ENCODE assay signal across 9 mouse cellular contexts in the genomic region with DNA sequence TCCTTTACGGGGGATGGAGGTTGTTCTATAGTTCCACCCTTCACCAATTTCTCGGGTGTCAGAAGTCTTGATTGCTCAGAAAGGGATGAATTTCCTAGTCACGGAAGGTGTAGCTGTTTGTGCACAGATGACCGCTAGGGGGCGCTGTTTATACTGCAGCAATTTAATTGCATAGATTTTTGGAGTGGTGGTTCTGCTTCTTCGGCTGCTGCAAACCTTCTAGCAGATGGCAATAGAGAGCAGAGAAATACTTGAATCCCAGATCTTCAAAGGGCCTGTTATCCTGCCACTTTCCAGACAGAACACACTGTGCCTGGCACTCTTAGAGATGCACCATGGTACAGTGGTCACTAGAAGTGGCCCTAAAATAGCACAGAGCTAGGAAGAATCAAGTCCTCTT. TPM values are rescaled to one million over a fixed set of nuclear protein-coding genes. Genes with fewer than 3 reads are reported as not detected.
A peak's percentile ranks its signal among the peaks of the same experiment; 100 is the strongest.
DNase-seq lines count a peak whose midpoint lies in the region; ATAC-seq and TF ChIP-seq lines count a peak whose summit lies in the region.
"Had no signal": no experiment of that assay in that cellular context is flagged by ENCODE, and none has a peak within 500 bp of the region (broad histone marks: within the 10 kb centered on the region; RNA-seq: fewer than 3 reads in every experiment).

No protein-coding gene starts in this region.

- no peak for TF ChIP-seq POLR2A in MEL (IDR thresholded peaks at IDR 0.05; ENCODE audit: control insufficient read depth in 1 of 2, insufficient read depth in 1 of 2, low read depth in 1 of 2, low read length in 2 of 2, poor library complexity in 1 of 2)

- DNase-seq in 3T3-L1 (ENCODE audit: low read depth, low spot score) = peak; percentile 74
- DNase-seq in MEL (ENCODE audit: low read depth, low spot score) = peak; percentile 72
- DNase-seq in cerebellum, adult 11-12 months = peak; percentile 62
- DNase-seq in frontal cortex, postnatal 25 days (ENCODE audit: low spot score in 2 of 2) = peak; percentile 67 to 73
- DNase-seq in kidney, postnatal 0 days (ENCODE audit: low spot score) = peak; percentile 91
- DNase-seq in liver, embryonic 13.5 days = peak; percentile 29
- DNase-seq in retina, postnatal 7 days (ENCODE audit: low read depth, low spot score) = peak; percentile 38
- peak; percentile 50 for DNase-seq in urinary bladder, adult 2 months (ENCODE audit: low spot score)

- peak; percentile 83 for TF ChIP-seq RAD21 in MEL (IDR thresholded peaks at IDR 0.05; ENCODE audit: low read depth, low read length)

- no peak overlapping the region for H3K4me2 ChIP-seq in kidney, postnatal 0 days (ENCODE audit: low read length)
- H3K4me2 ChIP-seq in liver, embryonic 13.5 days = no peak overlapping the region
- H3K4me2 ChIP-seq: heart, embryonic 13.5 days had no signal

- no peak for ATAC-seq in kidney, postnatal 0 days (replicated peaks; ENCODE audit: low FRiP score, low read depth)
- no peak for ATAC-seq in liver, embryonic 13.5 days (ENCODE audit: low read depth)

- TF ChIP-seq CTCF in MEL (IDR thresholded peaks at IDR 0.05 in 2 of 3, conservative IDR thresholded peaks at IDR 0.05 in 1 of 3; ENCODE audit: control insufficient read depth in 1 of 3, insufficient read depth in 1 of 3, low read depth in 2 of 3, low read length in 3 of 3, poor library complexity in 1 of 3, severe bottlenecking in 1 of 3) = peak; percentile 87 to 94 (median 87)
- TF ChIP-seq CTCF in kidney, postnatal 0 days (IDR thresholded peaks at IDR 0.05; ENCODE audit: low read depth) = peak; percentile 95

- no peak for TF ChIP-seq EP300 in MEL (IDR thresholded peaks at IDR 0.05; ENCODE audit: low read depth in 1 of 2, low read length in 2 of 2)

- 8% methylated on average over 6 of the region's 6 CpGs for WGBS in kidney, postnatal 0 days
- WGBS in liver, embryonic 13.5 days (ENCODE audit: insufficient replicate concordance) = 9% methylated on average over 6 of the region's 6 CpGs

- no peaks in the 10 kb centered on the region for H3K4me1 ChIP-seq in MEL (ENCODE audit: control insufficient read depth in 1 of 2, insufficient read depth in 2 of 2, low read length in 2 of 2)
- H3K4me1 ChIP-seq in kidney, postnatal 0 days (replicated peaks; ENCODE audit: insufficient read depth, low read length) = no peaks in the 10 kb centered on the region
- H3K4me1 ChIP-seq in liver, embryonic 13.5 days (replicated peaks) = no peaks in the 10 kb centered on the region

- H3K4me3 ChIP-seq in MEL (ENCODE audit: control insufficient read depth in 1 of 2, insufficient read depth in 1 of 2, low read depth in 2 of 2, low read length in 2 of 2) = no peak overlapping the region
- H3K4me3 ChIP-seq in kidney, postnatal 0 days (replicated peaks; ENCODE audit: low read depth, low read length) = no peak overlapping the region
- H3K4me3 ChIP-seq in liver, embryonic 13.5 days (replicated peaks) = no peak overlapping the region
- H3K4me3 ChIP-seq: heart, embryonic 13.5 days had no signal

- H3K36me3 ChIP-seq in MEL (ENCODE audit: control insufficient read depth in 1 of 2, insufficient read depth in 2 of 2, low read length in 2 of 2) = no peaks in the 10 kb centered on the region
- H3K36me3 ChIP-seq in kidney, postnatal 0 days (ENCODE audit: insufficient read depth, low read length) = no peaks in the 10 kb centered on the region
- H3K36me3 ChIP-seq in liver, embryonic 13.5 days = no peaks in the 10 kb centered on the region
- H3K36me3 ChIP-seq: heart, embryonic 13.5 days had no signal

- H3K27ac ChIP-seq in MEL (ENCODE audit: control insufficient read depth, low read depth, low read length) = no peak overlapping the region
- H3K27ac ChIP-seq in kidney, postnatal 0 days = no peak overlapping the region
- no peak overlapping the region for H3K27ac ChIP-seq in liver, embryonic 13.5 days
- H3K27ac ChIP-seq: heart, embryonic 13.5 days had no signal

- no peaks in the 10 kb centered on the region for H3K9me3 ChIP-seq in MEL (replicated peaks; ENCODE audit: insufficient read depth, low read length)
- H3K9me3 ChIP-seq in kidney, postnatal 0 days (replicated peaks; ENCODE audit: low read length) = no peaks in the 10 kb centered on the region
- H3K9me3 ChIP-seq in liver, embryonic 13.5 days (replicated peaks) = no peaks in the 10 kb centered on the region
- H3K9me3 ChIP-seq: heart, embryonic 13.5 days had no signal

- H3K79me2 ChIP-seq in MEL (ENCODE audit: control insufficient read depth, insufficient read depth, low read length, poor library complexity) = no peaks in the 10 kb centered on the region

- no peaks in the 10 kb centered on the region for H3K27me3 ChIP-seq in MEL (ENCODE audit: control insufficient read depth in 1 of 2, insufficient read depth in 2 of 2, low read length in 2 of 2)
- no peaks in the 10 kb centered on the region for H3K27me3 ChIP-seq in kidney, postnatal 0 days (ENCODE audit: insufficient read depth, low read length)
- H3K27me3 ChIP-seq in liver, embryonic 13.5 days = no peaks in the 10 kb centered on the region

- H3K9ac ChIP-seq in MEL (ENCODE audit: control insufficient read depth, low read depth, low read length, poor library complexity, severe bottlenecking) = no peak overlapping the region
- no peak overlapping the region for H3K9ac ChIP-seq in kidney, postnatal 0 days (ENCODE audit: low read depth, low read length)
- H3K9ac ChIP-seq in liver, embryonic 13.5 days = no peak overlapping the region
- H3K9ac ChIP-seq: heart, embryonic 13.5 days had no signal

TF ChIP-seq in MEL, 35 proteins besides CTCF, POLR2A, EP300 and RAD21:
- no peak for TF ChIP-seq NELFE (IDR thresholded peaks at IDR 0.05; ENCODE audit: low read depth, low read length)
- TF ChIP-seq POLR2AphosphoS2 (IDR thresholded peaks at IDR 0.05; ENCODE audit: low read length) = no peak
- TF ChIP-seq SMC3 (IDR thresholded peaks at IDR 0.05; ENCODE audit: low read depth, low read length) = peak; percentile 91
- no peak for TF ChIP-seq TBP (IDR thresholded peaks at IDR 0.05; ENCODE audit: low read depth, low read length)
- peak; percentile 81 for TF ChIP-seq ZC3H11A (IDR thresholded peaks at IDR 0.05; ENCODE audit: low read depth, low read length)

RNA-seq across cellular contexts. Expression of gene Slc12a3, which starts 14.3 kb away (rescaled TPM):
- total RNA-seq in MEL (2012; rRNA removed) = not detected in 2 replicates
- not detected for polyA plus RNA-seq in MEL (2012; ENCODE audit: insufficient read depth in 1 of 2, insufficient read length in 2 of 2, low read depth in 1 of 2, low replicate concordance in 2 of 2, missing spikeins in 1 of 2)
- 44.6 and 45.6 TPM in 2 replicates for polyA plus RNA-seq in kidney, postnatal 0 days (2015; fragmentation: Nextera tagmentation; extraction: Ambion mirVana)
- polyA plus RNA-seq in liver, embryonic 13.5 days (2015; fragmentation: Nextera tagmentation; extraction: Ambion mirVana) = not detected in 2 replicates
- 0.21 TPM in 2 replicates for polyA plus RNA-seq in urinary bladder, adult 2 months (2012; rRNA removed)
- polyA plus RNA-seq: heart, embryonic 13.5 days had no signal

RNA-seq across cellular contexts. Expression of gene Herpud1, which starts 42.9 kb away (rescaled TPM):
- total RNA-seq in MEL (2012; rRNA removed) = 66.9 and 90.6 TPM in 2 replicates
- polyA plus RNA-seq in MEL (2012; ENCODE audit: insufficient read depth in 1 of 2, insufficient read length in 2 of 2, low read depth in 1 of 2, low replicate concordance in 2 of 2, missing spikeins in 1 of 2) = 10 to 100 TPM in 1 of 2 experiments, not detected in 1; 66.1 TPM
- 95.8 and 100 TPM in 2 replicates for polyA plus RNA-seq in kidney, postnatal 0 days (2015; fragmentation: Nextera tagmentation; extraction: Ambion mirVana)
- polyA plus RNA-seq in liver, embryonic 13.5 days (2015; fragmentation: Nextera tagmentation; extraction: Ambion mirVana) = 78.4 and 84.2 TPM in 2 replicates
- polyA plus RNA-seq in urinary bladder, adult 2 months (2012; rRNA removed) = 325 and 330 TPM in 2 replicates

Comparison
In these comparisons a context has a peak if more than half of its experiments do, and no peak if none do; other contexts are left out.
1. DNase-seq: peak in every context shown above with its lines; median percentile 91 in kidney, postnatal 0 days; 74 in 3T3-L1; 72 in MEL; 70 in frontal cortex, postnatal 25 days; 62 in cerebellum, adult 11-12 months; 50 in urinary bladder, adult 2 months; 38 in retina, postnatal 7 days; 29 in liver, embryonic 13.5 days.
2. RNA of gene Slc12a3, which starts 14.3 kb away (polyA plus RNA-seq): 44.6 to 45.6 TPM in kidney, postnatal 0 days; 0.21 TPM in urinary bladder, adult 2 months, not detected in MEL and not detected in liver, embryonic 13.5 days; every median in the first group is over 10 times any median in the second.